Mouse (Mus musculus) gastrocnemius, adult 18-20 months (tissue): ENCODE measurements at regions not wholly inside any gene's neighbourhood (a gene's known extent, or its start where the extent isn't known, plus 50 kb on each side); places are given as distances from the start of the nearest gene placed in this dataset.

Experiments
- DNase-seq: peaks from one replicate; pipeline ENCODE4 v3.0.0; 2021; ENCODE audit warnings: low spot score

GRCm38 (mm10) chr12:92152922-92153235 is 303.9 kb upstream of the Sel1l start:
- DNase-seq, result no peak

GRCm38 (mm10) chr12:92152043-92152921 is 303.3 kb upstream of the Sel1l start:
- no peak for DNase-seq

GRCm38 (mm10) chr12:92137539-92137938 is 288.6 kb upstream of the Sel1l start:
- no peak for DNase-seq

GRCm38 (mm10) chr12:92127648-92128047 is 278.7 kb upstream of the Sel1l start:
- no peak for DNase-seq

DNA sequence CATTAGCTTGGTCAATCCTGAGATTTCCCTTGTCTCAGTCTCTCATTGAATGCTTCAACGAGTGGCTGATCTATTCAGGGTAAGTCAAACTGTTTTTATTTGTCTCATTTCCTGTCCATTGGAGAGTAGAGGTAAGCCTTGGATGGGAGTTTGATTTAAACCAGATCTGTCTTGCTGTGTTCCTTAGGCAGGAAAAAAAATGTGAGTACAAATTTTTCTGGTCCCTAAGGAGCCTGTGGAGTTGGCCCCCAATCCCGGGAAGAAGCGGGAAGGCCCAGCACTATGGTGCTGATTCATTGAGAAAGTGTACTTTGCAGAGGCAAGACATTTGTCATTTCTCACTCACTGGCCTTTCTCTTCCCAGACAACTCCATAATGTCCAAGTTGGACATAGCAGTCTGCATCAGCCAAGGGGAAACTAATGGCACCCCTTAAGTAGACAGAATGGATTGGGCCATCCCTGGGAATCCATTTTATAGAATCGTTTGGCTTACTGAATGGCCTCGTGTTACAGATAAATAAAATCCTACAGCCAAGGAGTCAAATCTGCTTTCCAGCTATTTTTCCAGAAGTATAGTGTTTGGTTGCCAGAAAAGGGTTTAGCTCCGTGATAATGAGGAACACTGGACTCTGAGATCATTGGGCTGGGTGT is 271.3 kb upstream of the Sel1l start:
- DNase-seq, result no peak

DNA sequence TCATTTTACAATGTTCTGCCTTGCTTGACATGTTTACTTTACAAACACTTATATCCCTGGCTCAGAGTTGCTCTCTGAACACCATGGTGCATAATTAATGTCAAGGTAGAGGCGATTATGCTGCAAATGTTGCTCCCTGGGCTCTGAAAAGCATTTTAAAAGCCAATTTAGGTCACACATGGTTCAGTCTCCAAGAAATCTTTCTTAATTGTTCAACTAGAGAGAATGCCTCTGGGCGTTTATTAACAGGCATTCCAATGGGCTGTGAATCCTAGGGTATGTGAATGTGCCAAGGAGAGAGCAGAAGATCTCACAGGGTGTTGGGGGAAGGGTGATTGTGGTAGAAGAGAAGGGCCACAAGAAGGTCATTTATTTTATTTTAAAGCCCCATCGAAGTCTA is 260.7 kb upstream of the Sel1l start:
- DNase-seq, result no peak

DNA sequence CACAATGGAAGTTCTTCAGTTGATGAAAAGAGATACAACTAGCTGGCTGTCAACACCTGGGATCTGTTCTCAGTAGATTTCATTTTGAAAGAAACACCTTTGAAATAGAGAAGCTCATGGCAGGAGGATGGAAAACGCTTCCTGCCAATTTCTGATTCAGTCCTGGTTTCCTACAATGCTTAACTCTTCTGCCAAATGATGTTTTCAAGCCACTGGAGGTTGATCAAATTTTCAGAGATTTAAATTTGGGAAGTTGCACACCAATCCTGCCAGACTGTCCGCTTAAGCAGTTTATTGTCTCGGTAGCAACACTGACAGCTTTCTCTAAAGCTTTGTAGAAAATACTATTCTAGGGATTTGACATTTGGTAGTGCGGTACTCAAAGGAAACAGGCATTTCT is 251.1 kb upstream of the Sel1l start:
- no peak for DNase-seq

- DNase-seq, result no peak
Measured at GRCm38 (mm10) chr12:92092794-92093365, 243.9 kb upstream of the Sel1l start.

GRCm38 (mm10) chr12:92073209-92073608 is 224.3 kb upstream of the Sel1l start:
- DNase-seq, result no peak

DNA sequence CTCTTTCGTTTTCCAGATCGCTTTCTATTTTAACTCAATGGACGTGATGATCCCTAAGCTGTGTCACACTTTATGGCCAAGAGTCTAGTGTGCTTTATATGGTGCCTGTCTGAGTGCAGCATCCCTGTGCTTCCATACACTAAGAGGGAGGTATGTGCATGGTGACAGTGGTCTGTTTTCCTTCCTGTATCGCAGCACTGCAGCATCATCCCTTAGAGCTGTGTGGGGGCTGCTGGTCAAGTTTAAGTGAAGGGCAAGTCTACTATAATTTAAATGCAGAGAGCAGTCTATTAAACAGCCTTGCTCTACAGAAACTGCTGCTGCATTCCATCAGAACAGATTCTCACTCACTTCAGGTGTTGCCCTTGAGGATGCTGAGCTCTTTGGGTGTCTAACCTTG is 213.8 kb upstream of the Sel1l start:
- DNase-seq, result no peak

- DNase-seq, result no peak
Measured at GRCm38 (mm10) chr12:92040481-92040880, 191.5 kb upstream of the Sel1l start.

- DNase-seq, result no peak
Measured at GRCm38 (mm10) chr12:92029192-92029591, 180.2 kb upstream of the Sel1l start.

GRCm38 (mm10) chr12:92028354-92028753 is 179.4 kb upstream of the Sel1l start:
- no peak for DNase-seq

GRCm38 (mm10) chr12:92024461-92025218 is 175.7 kb upstream of the Sel1l start:
- no peak for DNase-seq

DNA sequence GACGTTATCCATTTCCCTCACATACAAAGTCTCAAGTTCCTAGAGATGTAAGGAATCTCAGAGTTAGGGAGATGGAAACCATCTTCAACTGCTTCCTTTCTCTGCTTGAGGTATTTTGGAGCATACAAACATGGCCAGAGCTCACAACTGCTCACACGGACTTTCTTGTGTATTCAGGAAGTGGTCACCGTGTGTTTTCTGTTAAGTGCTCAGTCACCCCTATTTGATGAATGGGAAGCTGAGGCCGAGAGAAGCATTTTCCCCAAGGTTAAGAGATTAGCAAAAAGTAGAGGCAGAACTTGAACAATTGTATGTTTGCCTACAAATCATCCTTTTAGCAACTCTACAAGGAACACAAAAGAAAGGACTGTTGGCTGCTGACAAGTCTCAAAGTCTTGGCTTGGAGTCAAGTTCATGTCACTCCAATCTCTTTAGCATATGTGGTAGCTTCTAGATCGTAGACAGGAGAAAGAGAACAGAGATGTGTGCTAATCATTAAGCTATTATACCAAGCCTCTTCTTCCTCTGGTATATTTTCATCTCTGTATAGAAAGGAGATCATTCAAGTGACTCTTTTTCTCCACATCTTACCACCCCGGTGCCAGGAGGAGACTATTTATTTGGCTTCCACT is 170.8 kb upstream of the Sel1l start:
- no peak for DNase-seq

- no peak for DNase-seq
Measured at GRCm38 (mm10) chr12:92015373-92015772, 166.4 kb upstream of the Sel1l start.

DNA sequence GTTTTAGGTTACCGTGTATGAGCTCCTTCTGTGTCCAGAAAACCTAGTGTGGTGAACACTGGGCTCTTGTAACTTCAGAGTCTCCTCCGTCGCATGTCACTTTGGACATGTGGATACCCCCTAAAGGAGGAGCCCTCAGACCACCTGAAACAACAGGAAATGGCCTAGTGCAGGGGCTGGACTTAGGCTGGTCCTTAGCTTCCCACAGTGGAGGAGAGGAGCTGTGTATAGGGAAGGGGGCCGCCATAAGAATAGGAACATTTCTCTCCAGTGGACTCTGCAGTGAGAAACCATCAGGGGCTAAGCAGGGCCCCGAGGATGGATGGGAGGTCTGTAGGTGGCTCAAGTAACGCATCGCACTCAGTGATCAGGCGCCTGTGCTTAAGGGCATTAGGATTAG is 165.0 kb upstream of the Sel1l start:
- no peak for DNase-seq

- no peak for DNase-seq
Measured at GRCm38 (mm10) chr12:92013244-92013643, 164.3 kb upstream of the Sel1l start.

DNA sequence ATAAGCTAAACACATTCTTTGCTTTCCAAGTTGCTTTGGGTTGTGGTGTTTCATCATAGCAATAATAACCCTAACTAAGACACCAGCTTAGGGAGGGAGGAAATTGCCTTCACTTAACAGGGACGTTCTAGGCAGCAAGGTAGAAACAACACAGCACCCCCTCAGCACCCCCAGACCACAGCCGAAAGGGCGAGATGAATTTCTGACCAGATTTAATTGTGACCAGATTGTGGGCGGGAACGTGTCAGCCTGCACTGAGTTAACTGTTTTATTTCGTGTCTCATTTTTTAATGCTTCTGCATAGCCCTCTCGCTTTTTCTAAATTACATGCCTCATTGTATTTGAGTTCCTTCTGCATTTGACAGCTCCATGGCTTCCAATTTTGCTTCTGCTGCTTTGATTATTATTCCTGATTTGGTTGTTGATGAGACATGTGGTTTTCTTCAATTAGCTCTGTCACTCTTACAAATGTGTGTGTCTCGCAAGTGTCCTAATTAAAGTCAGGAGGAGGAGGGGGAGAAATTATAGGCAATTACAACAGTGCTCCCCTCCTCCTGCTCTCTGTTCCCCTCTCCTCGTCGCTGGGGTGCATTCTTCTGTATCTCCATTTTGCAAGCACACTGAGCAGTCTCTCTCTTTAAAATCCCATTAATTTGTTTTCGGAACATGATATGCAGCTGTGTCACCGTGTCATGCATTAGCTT is 155.6 kb upstream of the Sel1l start:
- no peak for DNase-seq

GRCm38 (mm10) chr12:91999031-91999430 is 150.1 kb upstream of the Sel1l start:
- no peak for DNase-seq

- no peak for DNase-seq
Measured at GRCm38 (mm10) chr12:91997404-91997803, 148.4 kb upstream of the Sel1l start.
